ENCODE assay signal across 35 mouse cellular contexts in the genomic region with DNA sequence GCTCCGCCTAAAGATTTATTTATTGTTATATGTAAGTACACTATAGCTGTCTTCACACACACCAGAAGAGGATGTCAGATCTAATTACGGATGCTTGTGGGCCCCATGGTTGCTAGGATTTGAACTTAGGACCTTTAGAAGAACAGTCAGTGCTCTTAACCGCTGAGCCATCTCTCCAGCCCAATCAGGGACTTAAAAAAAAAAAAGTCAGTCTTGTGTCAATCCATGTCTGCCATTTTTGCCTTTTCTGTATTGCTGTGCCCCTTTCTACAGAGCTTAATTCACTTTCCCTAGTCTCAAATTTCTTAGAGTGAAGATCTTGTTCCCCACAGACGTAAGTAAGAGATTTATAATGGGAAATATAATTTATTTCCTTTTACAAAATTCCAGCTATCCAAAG. TPM values are rescaled to one million over a fixed set of nuclear protein-coding genes. Genes with fewer than 3 reads are reported as not detected.
"Had no signal": no experiment of that assay in that cellular context is flagged by ENCODE, and none has a peak within 500 bp of the region (broad histone marks: within the 10 kb centered on the region; RNA-seq: fewer than 3 reads in every experiment).

No protein-coding gene starts in this region.

- H3K27ac ChIP-seq: limb, embryonic 10.5 days; limb, embryonic 12.5 days; limb, embryonic 13.5 days; limb, embryonic 15.5 days; liver, embryonic 12.5 days; liver, embryonic 13.5 days; liver, embryonic 14.5 days; liver, embryonic 15.5 days; lung, embryonic 15.5 days; macrophage; midbrain, embryonic 10.5 days; midbrain, embryonic 12.5 days; midbrain, embryonic 13.5 days; midbrain, embryonic 15.5 days; neural tube, embryonic 12.5 days had no signal

- H3K36me3 ChIP-seq: limb, embryonic 10.5 days; limb, embryonic 12.5 days; limb, embryonic 13.5 days; limb, embryonic 15.5 days; liver, embryonic 12.5 days; liver, embryonic 13.5 days; liver, embryonic 15.5 days; lung, embryonic 15.5 days; midbrain, embryonic 10.5 days; midbrain, embryonic 12.5 days; midbrain, embryonic 13.5 days; midbrain, embryonic 15.5 days; neural tube, embryonic 12.5 days had no signal

- H3K9me3 ChIP-seq: limb, embryonic 10.5 days; limb, embryonic 12.5 days; limb, embryonic 13.5 days; limb, embryonic 15.5 days; liver, embryonic 12.5 days; liver, embryonic 13.5 days; liver, embryonic 15.5 days; lung, embryonic 15.5 days; megakaryocyte, embryonic 14.5 days; midbrain, embryonic 10.5 days; midbrain, embryonic 12.5 days; midbrain, embryonic 13.5 days; midbrain, embryonic 15.5 days; neural tube, embryonic 12.5 days had no signal

- H3K4me2 ChIP-seq: limb, embryonic 12.5 days; limb, embryonic 13.5 days; limb, embryonic 15.5 days; liver, embryonic 11.5 days; liver, embryonic 12.5 days; liver, embryonic 13.5 days; liver, embryonic 15.5 days; lung, embryonic 14.5 days; lung, embryonic 15.5 days; midbrain, embryonic 11.5 days; midbrain, embryonic 12.5 days; midbrain, embryonic 13.5 days; midbrain, embryonic 15.5 days; neural tube, embryonic 12.5 days had no signal

- DNase-seq: left cerebral cortex, postnatal 4 days; liver; liver, embryonic 13.5 days; liver, postnatal 0 days; lung, adult 18-20 months; lung, adult 2 months; lung, embryonic 14.5 days; lung, postnatal 10 days; lung, postnatal 14 days; lung, postnatal 36 days; midbrain, embryonic 14.5 days had no signal

- H3K9ac ChIP-seq: limb, embryonic 12.5 days; limb, embryonic 13.5 days; limb, embryonic 15.5 days; liver, embryonic 12.5 days; liver, embryonic 13.5 days; liver, embryonic 14.5 days; liver, embryonic 15.5 days; liver, postnatal 0 days; lung, embryonic 14.5 days; lung, embryonic 15.5 days; midbrain, embryonic 12.5 days; midbrain, embryonic 13.5 days; midbrain, embryonic 15.5 days; neural tube, embryonic 12.5 days had no signal

- H3K4me3 ChIP-seq: limb, embryonic 10.5 days; limb, embryonic 12.5 days; limb, embryonic 13.5 days; limb, embryonic 15.5 days; liver, embryonic 12.5 days; liver, embryonic 13.5 days; liver, embryonic 15.5 days; lung, embryonic 15.5 days; megakaryocyte, embryonic 14.5 days; midbrain, embryonic 10.5 days; midbrain, embryonic 12.5 days; midbrain, embryonic 13.5 days; midbrain, embryonic 15.5 days; myocyte; neural tube, embryonic 12.5 days had no signal

- H3K27me3 ChIP-seq: limb, embryonic 12.5 days; limb, embryonic 13.5 days; liver, embryonic 13.5 days; lung, embryonic 15.5 days; midbrain, embryonic 13.5 days; midbrain, embryonic 15.5 days; neural tube, embryonic 12.5 days had no signal

RNA-seq across cellular contexts. Expression of gene Adprhl1, which starts 35.5 kb away (rescaled TPM):
- total RNA-seq: megakaryocyte progenitor cell, adult 5-6 weeks; megakaryocyte, adult 5-6 weeks; megakaryocyte-erythroid progenitor cell, adult 5-6 weeks; monocyte, adult 5-6 weeks had no signal
- polyA plus RNA-seq: limb, embryonic 10.5 days; limb, embryonic 11.5 days; liver, adult 2 months; liver, embryonic 12.5 days; liver, embryonic 14.5 days; liver, postnatal 0 days; lung, embryonic 14.5 days; midbrain, embryonic 10.5 days; midbrain, embryonic 11.5 days; midbrain, embryonic 14.5 days; midbrain, embryonic 15.5 days had no signal
